Mouse (Mus musculus) liver, adult (tissue): ENCODE results near the gene Wdr62.
A peak's percentile ranks its signal among the peaks of the same experiment; 100 is the strongest.

Source experiments
- GATA4 ChIP-seq: IDR thresholded peaks from 2 replicates; pipeline ENCODE4 v1.6.1; 2014; ENCODE audit warnings: mild to moderate bottlenecking, low read length; ENCODE audit not compliant: insufficient replicate concordance

Wdr62 gene

GRCm38 (mm10) chr7:30235091-30235490 is 45.1 kb downstream of the Wdr62 start:
- no peak for TF ChIP-seq GATA4

- no peak for TF ChIP-seq GATA4
Measured at GRCm38 (mm10) chr7:30234276-30234858, 45.9 kb downstream of the Wdr62 start.

DNA sequence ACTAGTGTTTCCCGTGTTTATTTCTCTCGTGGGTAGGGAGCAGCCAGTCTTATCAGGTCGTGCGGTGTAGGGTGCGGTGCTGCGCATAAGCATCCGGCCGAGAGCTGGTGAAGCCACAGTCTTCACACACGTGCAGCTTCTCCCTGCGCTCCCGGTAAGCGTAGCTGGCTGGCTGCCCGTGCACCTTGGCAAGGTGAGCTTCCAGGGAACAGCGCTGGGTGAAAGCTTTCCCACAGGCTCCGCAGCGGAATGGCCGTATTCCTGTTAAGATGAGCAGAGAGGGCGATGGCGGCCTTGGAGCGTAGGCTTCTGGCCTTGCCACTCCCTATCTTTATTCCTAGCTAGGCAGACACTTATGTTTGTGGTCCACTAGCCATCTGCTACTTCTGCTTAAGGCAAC is 46.8 kb downstream of the Wdr62 start:
- TF ChIP-seq GATA4 = no peak

DNA sequence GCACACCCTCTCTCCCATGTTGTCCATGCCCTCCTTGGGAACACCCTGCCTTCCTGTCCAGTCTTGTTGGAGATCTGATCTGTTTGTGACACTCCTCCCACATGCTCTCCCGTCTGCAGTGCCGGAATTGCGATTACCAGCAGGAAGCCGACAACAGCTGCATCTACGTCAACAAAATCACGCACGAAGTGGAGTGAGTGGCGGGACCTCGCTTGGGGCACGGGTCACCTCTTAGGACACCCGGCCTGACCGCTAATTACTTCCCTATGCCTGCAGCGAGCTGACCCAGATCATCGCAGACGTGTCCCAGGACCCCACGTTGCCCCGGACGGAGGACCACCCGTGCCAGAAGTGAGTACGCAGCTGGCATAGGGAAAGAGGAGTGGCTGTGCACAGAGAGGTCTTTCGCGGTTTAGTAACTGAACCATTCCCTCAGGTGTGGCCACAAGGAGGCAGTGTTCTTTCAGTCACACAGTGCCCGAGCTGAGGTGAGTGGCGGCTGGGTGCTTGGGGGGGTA is 47.5 kb downstream of the Wdr62 start:
- TF ChIP-seq GATA4 = no peak

DNA sequence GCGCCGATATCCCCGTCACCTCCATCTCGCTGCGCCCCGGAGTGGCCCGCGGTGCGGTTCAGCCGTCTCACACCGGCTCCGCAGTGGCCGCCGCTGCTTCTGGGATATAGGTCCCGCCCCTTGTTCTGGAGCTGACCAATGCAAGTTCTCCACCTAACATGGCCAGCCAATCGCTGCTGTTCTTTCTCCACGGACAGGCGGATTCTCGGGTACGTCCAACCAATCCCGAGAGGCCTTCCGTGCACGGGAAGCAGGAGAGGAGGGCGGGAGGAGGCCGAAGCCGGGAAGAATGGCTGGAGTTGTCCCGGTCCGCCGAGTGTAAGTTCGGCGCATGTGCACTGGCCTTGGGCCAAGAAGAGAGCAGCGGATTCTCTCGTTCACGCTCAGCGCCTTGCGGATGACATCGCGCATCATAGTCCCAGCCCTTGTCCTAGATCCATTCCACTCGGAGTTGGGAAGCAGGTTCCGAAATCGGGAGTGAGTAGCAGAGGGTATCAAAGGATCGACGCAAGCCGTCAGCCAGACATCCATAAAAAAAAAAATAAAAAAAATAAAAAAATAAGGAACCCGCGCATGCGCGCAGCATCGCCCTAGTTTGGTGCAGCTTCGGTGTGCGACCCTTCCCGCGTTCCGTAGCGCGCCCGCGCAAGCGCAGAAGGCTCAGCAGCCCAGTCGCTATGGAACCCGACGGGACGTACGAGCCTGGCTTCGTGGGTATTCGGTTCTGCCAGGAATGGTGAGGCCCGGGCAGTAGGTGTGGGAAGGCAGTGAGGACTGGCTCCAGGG is 48.4 kb downstream of the Wdr62 start, which contains the start of the genes Polr2i and Tbcb:
TSS of gene Polr2i (plus strand) at position 280 of the 786 bp plus-strand sequence.
TSS of gene Tbcb (minus strand) at position 604 of the 786 bp plus-strand sequence.
- no peak for TF ChIP-seq GATA4

DNA sequence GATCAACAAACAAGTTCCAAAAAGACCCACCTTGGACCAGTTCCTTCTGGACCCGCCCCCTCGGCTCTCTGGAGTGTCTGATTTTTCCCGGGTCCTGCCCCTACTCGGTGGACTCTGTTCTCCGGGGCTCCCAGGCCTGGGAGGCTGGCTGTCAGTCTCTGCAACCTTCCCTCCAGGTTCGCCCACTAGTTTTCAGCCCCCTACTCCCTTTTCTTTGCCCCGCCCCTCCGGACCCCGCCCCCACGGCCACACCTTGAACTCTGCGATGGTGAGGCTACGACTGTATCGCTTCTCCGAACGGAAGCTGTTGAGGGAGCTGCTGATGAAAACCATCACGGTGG is 48.9 kb downstream of the Wdr62 start:
- TF ChIP-seq GATA4 = no peak

DNA sequence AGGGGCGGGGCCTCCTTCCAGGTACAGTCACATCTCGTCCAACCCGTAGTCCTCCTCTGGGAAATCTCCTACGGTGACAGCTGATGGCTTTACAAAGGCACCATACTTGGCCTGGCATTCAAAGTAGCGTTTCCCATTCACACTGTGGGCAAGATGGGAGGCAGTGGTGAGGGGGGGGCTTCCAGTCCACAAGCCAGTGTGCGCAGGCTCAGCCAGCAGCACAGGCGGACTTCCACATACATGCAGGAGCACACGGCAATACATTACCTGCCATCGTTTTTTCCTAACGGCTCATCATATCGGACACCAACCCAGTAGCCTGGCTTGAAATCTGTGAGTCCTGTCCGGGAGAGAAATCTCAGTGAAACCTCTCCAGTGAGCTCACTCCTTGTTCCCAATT is 56.0 kb downstream of the Wdr62 start:
- no peak for TF ChIP-seq GATA4

DNA sequence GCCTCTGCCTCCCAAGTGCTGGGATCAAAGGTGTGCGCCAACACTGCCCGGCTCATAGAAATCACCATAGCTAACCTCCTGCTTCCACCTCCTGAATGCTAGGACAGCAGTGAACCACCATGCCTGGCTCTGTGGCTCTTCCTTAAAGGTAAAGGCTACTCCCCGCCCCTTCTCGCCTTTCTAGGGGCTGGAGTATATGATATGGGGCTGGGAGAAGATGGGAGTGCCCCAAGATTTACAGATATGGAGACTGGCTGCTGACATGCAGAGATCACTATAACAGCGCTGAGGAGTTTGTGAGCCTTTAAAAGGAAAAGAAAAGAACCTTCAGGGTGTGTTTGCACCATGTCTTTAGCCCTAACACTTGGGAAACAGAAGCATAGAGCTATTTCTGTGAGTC is 58.0 kb downstream of the Wdr62 start:
- no peak for TF ChIP-seq GATA4

DNA sequence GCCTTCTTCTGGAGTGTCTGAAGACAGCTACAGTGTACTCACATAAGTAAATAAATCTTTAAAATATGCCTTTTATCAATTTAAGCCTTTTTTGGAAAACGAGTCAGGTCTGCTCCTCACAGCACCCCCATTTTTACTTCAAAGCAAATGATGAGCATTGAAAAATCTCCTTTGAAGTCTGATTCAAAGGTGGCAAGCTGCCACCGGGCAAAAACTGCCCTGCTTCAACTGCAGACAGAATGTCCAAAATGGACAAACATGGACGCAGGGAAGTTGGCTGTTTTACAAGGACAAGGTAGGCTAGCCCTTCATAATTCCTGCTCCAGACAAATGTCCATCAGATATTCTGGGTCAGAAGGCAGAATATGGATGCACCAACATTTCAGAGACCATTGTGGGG is 58.8 kb downstream of the Wdr62 start:
- no peak for TF ChIP-seq GATA4

DNA sequence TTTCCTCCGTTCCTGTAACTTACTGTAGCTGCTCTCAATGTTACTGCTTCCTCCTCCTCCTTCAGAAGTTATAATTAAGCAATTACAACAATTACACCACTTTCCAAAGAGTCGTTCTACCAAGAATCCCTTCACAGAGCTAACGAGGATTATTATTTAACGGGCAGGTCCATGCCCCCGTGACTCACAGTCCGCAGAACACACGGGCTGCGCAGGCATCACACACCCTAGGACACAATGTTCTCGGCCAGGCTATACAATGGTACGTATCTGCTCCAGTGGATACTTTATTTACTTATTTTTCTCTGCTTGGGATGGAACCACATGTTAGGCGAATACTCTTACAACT is 60.2 kb downstream of the Wdr62 start:
- TF ChIP-seq GATA4 = no peak

DNA sequence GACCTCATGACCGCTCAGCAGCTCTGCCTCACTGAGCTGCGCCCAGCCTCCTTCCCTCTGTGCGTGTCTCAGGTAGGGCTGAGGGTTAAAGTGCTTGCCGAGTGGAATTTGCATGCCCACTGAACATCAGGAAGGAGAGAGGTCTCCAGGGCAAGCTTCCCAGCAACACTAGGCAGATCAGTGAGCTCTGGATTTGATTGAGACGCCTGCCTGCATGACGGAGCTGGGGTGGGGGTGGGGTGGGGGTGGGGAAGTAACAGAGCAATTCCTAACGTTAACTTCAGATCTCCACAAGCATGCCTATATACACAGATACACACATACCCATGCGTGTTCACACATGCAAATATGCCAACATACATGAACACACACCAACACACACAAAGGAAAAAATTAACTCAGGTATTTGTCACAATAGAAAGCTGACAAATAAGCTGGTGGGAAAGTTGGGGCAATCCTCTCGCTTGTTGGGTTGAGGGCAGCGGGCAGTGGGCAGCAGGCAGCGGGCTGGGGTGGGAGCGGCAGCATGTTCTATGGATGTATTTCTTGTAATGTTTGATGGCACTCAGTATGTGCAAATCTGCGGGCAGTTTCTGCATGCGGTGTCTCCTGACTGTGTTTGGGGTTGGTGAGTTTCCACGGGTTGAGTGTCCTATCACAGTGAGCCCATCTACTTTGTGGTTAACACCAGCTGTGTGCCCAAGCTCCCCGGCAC is 60.8 kb downstream of the Wdr62 start:
- TF ChIP-seq GATA4 = no peak

GRCm38 (mm10) chr7:30217277-30217676 is 62.9 kb downstream of the Wdr62 start:
- TF ChIP-seq GATA4 = no peak

- peak; percentile 69; the same call in 1 of the 2 replicates for TF ChIP-seq GATA4
Measured at GRCm38 (mm10) chr7:30216723-30217151, 63.5 kb downstream of the Wdr62 start.

- TF ChIP-seq GATA4 = no peak
Measured at GRCm38 (mm10) chr7:30215875-30216274, 64.3 kb downstream of the Wdr62 start.

GRCm38 (mm10) chr7:30213881-30214280 is 66.3 kb downstream of the Wdr62 start:
- TF ChIP-seq GATA4 = no peak

- no peak for TF ChIP-seq GATA4
Measured at GRCm38 (mm10) chr7:30211025-30211424, 69.2 kb downstream of the Wdr62 start.
